Mouse (Mus musculus) testis, adult 2 months (tissue): ENCODE measurements at regions not wholly inside any gene's neighbourhood (a gene's known extent, or its start where the extent isn't known, plus 50 kb on each side); places are given as distances from the start of the nearest gene placed in this dataset.

ENCODE experiments used
- H3K27ac ChIP-seq: fragments of 200-500 bp; 2 replicates; pipeline ENCODE4 v1.5.1; 2012; ENCODE audit warnings: low read depth, low read length; ENCODE audit not compliant: control insufficient read depth, insufficient read depth
- H3K27me3 ChIP-seq: fragments of 200-500 bp; 2 replicates; pipeline ENCODE4 v1.6.1; 2012; ENCODE audit warnings: mild to moderate bottlenecking, low read length, moderate library complexity; ENCODE audit not compliant: control insufficient read depth, insufficient read depth
- H3K36me3 ChIP-seq: fragments of 200-500 bp; 2 replicates; pipeline ENCODE4 v1.6.1; 2012; ENCODE audit warnings: mild to moderate bottlenecking, low read length; ENCODE audit not compliant: control insufficient read depth, insufficient read depth
- H3K4me1 ChIP-seq: fragments of 200-500 bp; 2 replicates; pipeline ENCODE4 v1.6.1; 2012; ENCODE audit warnings: low read length; ENCODE audit not compliant: control insufficient read depth, insufficient read depth
- H3K4me3 ChIP-seq: fragments of 200-500 bp; 2 replicates; pipeline ENCODE4 v1.5.1; 2012; ENCODE audit warnings: low read depth, mild to moderate bottlenecking, low read length, moderate library complexity, mixed read lengths; ENCODE audit not compliant: control insufficient read depth
- CTCF ChIP-seq: fragments of 200-500 bp; IDR thresholded peaks from 2 replicates; pipeline ENCODE4 v1.5.1; 2012; ENCODE audit warnings: low read depth, mild to moderate bottlenecking, inconsistent platforms, low read length, moderate library complexity; ENCODE audit not compliant: control insufficient read depth, insufficient read depth, insufficient replicate concordance
- POLR2A ChIP-seq: fragments of 200-500 bp; IDR thresholded peaks from 2 replicates; pipeline ENCODE4 v1.6.1; 2012; ENCODE audit warnings: low read depth, mild to moderate bottlenecking, inconsistent platforms, low read length, moderate library complexity; ENCODE audit not compliant: control insufficient read depth

- no peak for TF ChIP-seq CTCF
- TF ChIP-seq POLR2A: no peak
- H3K4me1 ChIP-seq: no peaks in the 10 kb centered on the region
- no peaks in the 10 kb centered on the region for H3K27me3 ChIP-seq
- H3K4me3 ChIP-seq: no peak overlapping the region
- no peaks in the 10 kb centered on the region for H3K36me3 ChIP-seq
- H3K27ac ChIP-seq: no peak overlapping the region
These were observed 57.0 kb upstream of the Plxnc1 start for GRCm38 (mm10) chr10:95001650-95002049.

GRCm38 (mm10) chr10:94999716-95000115 lies 55.1 kb upstream of the Plxnc1 start:
- H3K27ac ChIP-seq: no peak overlapping the region
- TF ChIP-seq POLR2A (no peak), CTCF (no peak)

More at GRCm38 (mm10) chr10:94999716-95000115, 55.1 kb upstream of the Plxnc1 start:
- no peaks in the 10 kb centered on the region for H3K4me1 ChIP-seq
- no peak overlapping the region for H3K4me3 ChIP-seq
- no peaks in the 10 kb centered on the region for H3K27me3 ChIP-seq
- no peaks in the 10 kb centered on the region for H3K36me3 ChIP-seq
